Mouse (Mus musculus) cortical plate, adult 2 months (tissue): Measurements from ENCODE around the gene Cog5.

Experiments
- CTCF ChIP-seq: fragments of 200-500 bp; IDR thresholded peaks from 2 replicates; pipeline ENCODE4 v1.5.1; 2011; ENCODE audit warnings: mild to moderate bottlenecking, control low read depth, low read length; ENCODE audit not compliant: insufficient read depth; ENCODE audit errors: extremely low read depth
- POLR2A ChIP-seq: fragments of 200-500 bp; IDR thresholded peaks from 2 replicates; pipeline ENCODE4 v1.6.1; 2011; ENCODE audit warnings: mild to moderate bottlenecking, low read length, control low read depth; ENCODE audit not compliant: insufficient read depth; ENCODE audit errors: extremely low read depth

DNA sequence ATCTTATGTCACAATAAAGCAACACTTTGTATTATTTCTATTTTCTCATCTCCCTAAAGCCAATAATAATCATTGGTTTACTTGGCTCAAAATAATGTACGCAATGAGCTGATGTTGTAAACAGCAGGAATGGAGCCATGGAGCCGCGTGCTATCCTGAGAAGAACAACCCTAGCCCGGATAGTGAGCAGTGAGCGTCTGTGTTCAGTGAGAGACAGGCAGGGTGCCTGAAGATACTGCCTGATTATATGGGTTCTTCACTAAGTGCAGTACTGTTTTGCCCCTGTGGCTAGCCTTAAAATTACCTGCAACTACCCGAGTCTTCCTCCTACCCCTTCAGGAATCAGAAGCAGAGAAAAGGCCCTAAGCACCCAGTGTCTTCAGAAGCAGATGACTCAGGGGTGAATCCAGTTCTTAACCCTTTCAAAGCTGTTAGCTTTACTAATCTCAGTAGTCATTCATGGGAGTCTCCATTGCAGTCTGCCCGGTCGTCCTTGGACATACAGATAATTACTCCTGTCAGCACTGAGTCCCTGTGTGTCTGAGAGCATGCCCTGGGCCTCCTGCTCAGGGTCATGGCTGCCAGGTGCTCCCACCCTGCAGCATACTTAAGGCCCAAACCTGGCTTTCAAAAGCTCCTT lies 240.5 kb downstream of the Cog5 start:
- no peak for TF ChIP-seq POLR2A
- no peak for TF ChIP-seq CTCF
